Mouse (Mus musculus): Measurements from ENCODE around the gene Sh2b1. TPM values are rescaled to one million over a fixed set of nuclear protein-coding genes. Genes with fewer than 3 reads are reported as not detected.

The Sh2b1 gene
- polyA plus RNA-seq, 1 experiment from 2014 or later, result 38.0 TPM

GRCm38 (mm10) chr7:126456382-126457266, 18.6 kb downstream of the Sh2b1 start:
- DNase-seq (ENCODE audit: low spot score) (no peak), ATAC-seq (ENCODE audit: low FRiP score) (no peak)
- no peaks in the 10 kb centered on the region for H3K4me1 ChIP-seq (replicated peaks; ENCODE audit: control insufficient read depth, insufficient read depth, low read length)
- H3K4me3 ChIP-seq (ENCODE audit: low read depth, low read length), result no peak overlapping the region
- no peak overlapping the region for H3K4me2 ChIP-seq (replicated peaks; ENCODE audit: low read depth, low read length)
- no peaks in the 10 kb centered on the region for H3K9me3 ChIP-seq (ENCODE audit: control insufficient read depth, low read length)
- 87% methylated on average over 17 of the region's 17 CpGs for WGBS
- no peak overlapping the region for H3K27ac ChIP-seq (ENCODE audit: low read depth, low read length)
- no peaks in the 10 kb centered on the region for H3K36me3 ChIP-seq (ENCODE audit: control insufficient read depth, insufficient read depth, low read length)
- no peak overlapping the region for H3K9ac ChIP-seq (ENCODE audit: low read depth, low read length)
- H3K27me3 ChIP-seq (ENCODE audit: control insufficient read depth, insufficient read depth, low read length), result no peaks in the 10 kb centered on the region

- Histone ChIP-seq H3K4me2 (replicated peaks; ENCODE audit: low read depth, low read length) (no peak overlapping the region), H3K9ac (ENCODE audit: low read depth, low read length) (no peak overlapping the region), H3K36me3 (ENCODE audit: control insufficient read depth, insufficient read depth, low read length) (no peaks in the 10 kb centered on the region), H3K4me1 (replicated peaks; ENCODE audit: control insufficient read depth, insufficient read depth, low read length) (no peaks in the 10 kb centered on the region), H3K4me3 (ENCODE audit: low read depth, low read length) (no peak overlapping the region), H3K27me3 (ENCODE audit: control insufficient read depth, insufficient read depth, low read length) (no peaks in the 10 kb centered on the region), H3K27ac (ENCODE audit: low read depth, low read length) (no peak overlapping the region), H3K9me3 (ENCODE audit: control insufficient read depth, low read length) (no peaks in the 10 kb centered on the region)
- WGBS, result 77% methylated on average over 2 of the region's 2 CpGs
- ATAC-seq (ENCODE audit: low FRiP score), result no peak
- DNase-seq (ENCODE audit: low spot score), result no peak
Observed at GRCm38 (mm10) chr7:126455242-126455641, 20.0 kb downstream of the Sh2b1 start.

DNA sequence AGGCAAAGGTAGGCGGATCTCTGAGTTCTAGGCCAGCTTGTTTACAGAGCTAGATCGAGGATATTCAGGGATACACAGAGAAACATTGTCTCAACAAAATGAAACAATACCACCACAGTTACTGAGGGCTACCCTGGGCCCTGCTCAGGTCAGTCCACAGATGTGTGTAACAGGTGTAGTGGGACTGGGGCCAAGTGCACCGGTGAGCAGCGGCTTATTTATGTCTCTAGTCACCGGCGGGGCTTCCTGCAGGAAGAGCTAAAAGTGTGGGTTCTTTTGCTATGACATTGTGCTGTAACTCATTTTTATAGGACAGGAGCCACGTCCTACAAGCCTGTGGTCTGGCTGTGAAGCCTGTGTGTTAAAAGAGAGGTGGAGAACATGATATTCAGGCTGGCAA, 21.4 kb downstream of the Sh2b1 start:
- WGBS, result 84% methylated on average over 7 of the region's 7 CpGs
- DNase-seq (ENCODE audit: low spot score) (no peak), ATAC-seq (ENCODE audit: low FRiP score) (no peak)
- Histone ChIP-seq H3K4me3 (ENCODE audit: low read depth, low read length) (no peak overlapping the region), H3K36me3 (ENCODE audit: control insufficient read depth, insufficient read depth, low read length) (no peaks in the 10 kb centered on the region), H3K9me3 (ENCODE audit: control insufficient read depth, low read length) (no peaks in the 10 kb centered on the region), H3K4me1 (replicated peaks; ENCODE audit: control insufficient read depth, insufficient read depth, low read length) (no peaks in the 10 kb centered on the region), H3K27me3 (ENCODE audit: control insufficient read depth, insufficient read depth, low read length) (no peaks in the 10 kb centered on the region), H3K4me2 (replicated peaks; ENCODE audit: low read depth, low read length) (no peak overlapping the region), H3K9ac (ENCODE audit: low read depth, low read length) (no peak overlapping the region), H3K27ac (ENCODE audit: low read depth, low read length) (no peak overlapping the region)

DNA sequence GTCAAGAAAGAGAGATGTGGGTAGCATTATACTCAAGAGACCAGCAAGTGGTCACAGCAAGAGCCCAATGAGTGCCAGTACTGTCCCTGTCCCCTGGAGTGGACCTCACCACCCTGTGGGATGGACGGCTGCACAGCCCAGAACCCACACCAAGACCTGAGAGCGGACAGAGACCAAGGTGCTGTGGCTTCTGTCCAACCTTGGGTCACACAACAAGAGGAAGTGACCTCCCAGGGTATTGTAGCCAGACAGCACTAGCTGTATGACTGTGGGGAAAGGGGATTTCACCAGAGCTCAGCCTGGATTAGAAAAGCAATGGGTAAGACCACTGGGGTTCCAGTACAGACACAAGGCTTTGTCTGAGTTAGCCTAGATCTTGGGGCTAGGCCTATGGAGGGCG, 23.0 kb downstream of the Sh2b1 start:
- Histone ChIP-seq H3K4me1 (replicated peaks; ENCODE audit: control insufficient read depth, insufficient read depth, low read length) (no peaks in the 10 kb centered on the region), H3K4me3 (ENCODE audit: low read depth, low read length) (no peak overlapping the region), H3K4me2 (replicated peaks; ENCODE audit: low read depth, low read length) (no peak overlapping the region), H3K27ac (ENCODE audit: low read depth, low read length) (no peak overlapping the region), H3K27me3 (ENCODE audit: control insufficient read depth, insufficient read depth, low read length) (no peaks in the 10 kb centered on the region), H3K36me3 (ENCODE audit: control insufficient read depth, insufficient read depth, low read length) (no peaks in the 10 kb centered on the region), H3K9me3 (ENCODE audit: control insufficient read depth, low read length) (no peaks in the 10 kb centered on the region), H3K9ac (ENCODE audit: low read depth, low read length) (no peak overlapping the region)
- WGBS, result 92% methylated on average over 3 of the region's 3 CpGs
- ATAC-seq (ENCODE audit: low FRiP score) (no peak), DNase-seq (ENCODE audit: low spot score) (no peak)

DNA sequence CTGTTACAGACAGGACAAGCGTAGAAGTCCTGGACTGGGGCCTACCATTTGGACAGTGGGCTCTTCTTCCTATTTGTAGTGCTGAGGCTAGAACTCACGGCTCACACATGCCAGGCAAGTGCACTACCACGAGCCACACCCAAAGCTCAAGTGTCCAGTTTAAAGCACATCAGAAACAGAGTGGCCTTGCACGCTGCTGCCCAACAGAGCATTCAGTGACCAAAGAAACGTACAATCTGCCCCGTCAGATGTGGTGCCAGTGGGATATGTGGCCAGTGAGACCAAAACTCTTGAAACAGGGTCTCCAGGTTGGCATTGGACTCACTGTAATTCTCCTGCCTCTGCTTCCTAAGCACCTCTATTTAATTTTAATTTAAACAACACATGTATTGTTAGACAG, 24.6 kb downstream of the Sh2b1 start:
- DNase-seq (ENCODE audit: low spot score), result no peak
- no peaks in the 10 kb centered on the region for H3K27me3 ChIP-seq (ENCODE audit: control insufficient read depth, insufficient read depth, low read length)
- no peak overlapping the region for H3K9ac ChIP-seq (ENCODE audit: low read depth, low read length)
- ATAC-seq (ENCODE audit: low FRiP score), result no peak
- no peak overlapping the region for H3K27ac ChIP-seq (ENCODE audit: low read depth, low read length)
- no peaks in the 10 kb centered on the region for H3K36me3 ChIP-seq (ENCODE audit: control insufficient read depth, insufficient read depth, low read length)
- H3K4me2 ChIP-seq (replicated peaks; ENCODE audit: low read depth, low read length), result no peak overlapping the region
- WGBS, result 86% methylated on average over 6 of the region's 6 CpGs
- H3K4me1 ChIP-seq (replicated peaks; ENCODE audit: control insufficient read depth, insufficient read depth, low read length), result no peaks in the 10 kb centered on the region
- H3K9me3 ChIP-seq (ENCODE audit: control insufficient read depth, low read length), result no peaks in the 10 kb centered on the region
- no peak overlapping the region for H3K4me3 ChIP-seq (ENCODE audit: low read depth, low read length)

DNA sequence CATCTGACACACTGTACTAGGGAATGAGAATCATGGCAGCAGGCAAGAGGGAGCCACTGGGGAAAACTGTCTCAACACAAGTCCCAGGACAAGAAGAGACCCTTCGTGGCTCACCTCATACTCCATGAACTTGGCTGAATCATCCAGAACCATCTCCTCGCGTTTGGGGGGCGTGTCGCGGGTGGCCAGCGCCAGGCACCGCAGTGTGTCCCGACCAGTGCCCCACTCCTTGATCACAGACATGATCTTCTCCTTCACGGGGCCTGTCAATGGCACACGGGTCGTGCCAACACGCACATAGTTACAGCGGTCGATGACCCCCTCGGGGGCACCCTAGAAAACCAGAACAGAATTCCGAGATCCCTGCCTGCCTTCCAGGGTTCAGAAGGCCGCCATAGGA, 25.2 kb downstream of the Sh2b1 start:
- Histone ChIP-seq H3K9ac (ENCODE audit: low read depth, low read length) (no peak overlapping the region), H3K4me1 (replicated peaks; ENCODE audit: control insufficient read depth, insufficient read depth, low read length) (no peaks in the 10 kb centered on the region), H3K4me2 (replicated peaks; ENCODE audit: low read depth, low read length) (no peak overlapping the region), H3K36me3 (ENCODE audit: control insufficient read depth, insufficient read depth, low read length) (no peaks in the 10 kb centered on the region), H3K4me3 (ENCODE audit: low read depth, low read length) (no peak overlapping the region), H3K27ac (ENCODE audit: low read depth, low read length) (no peak overlapping the region), H3K27me3 (ENCODE audit: control insufficient read depth, insufficient read depth, low read length) (no peaks in the 10 kb centered on the region), H3K9me3 (ENCODE audit: control insufficient read depth, low read length) (no peaks in the 10 kb centered on the region)
- DNase-seq (ENCODE audit: low spot score), result no peak
- WGBS, result 92% methylated on average over 18 of the region's 18 CpGs
- ATAC-seq (ENCODE audit: low FRiP score), result no peak

DNA sequence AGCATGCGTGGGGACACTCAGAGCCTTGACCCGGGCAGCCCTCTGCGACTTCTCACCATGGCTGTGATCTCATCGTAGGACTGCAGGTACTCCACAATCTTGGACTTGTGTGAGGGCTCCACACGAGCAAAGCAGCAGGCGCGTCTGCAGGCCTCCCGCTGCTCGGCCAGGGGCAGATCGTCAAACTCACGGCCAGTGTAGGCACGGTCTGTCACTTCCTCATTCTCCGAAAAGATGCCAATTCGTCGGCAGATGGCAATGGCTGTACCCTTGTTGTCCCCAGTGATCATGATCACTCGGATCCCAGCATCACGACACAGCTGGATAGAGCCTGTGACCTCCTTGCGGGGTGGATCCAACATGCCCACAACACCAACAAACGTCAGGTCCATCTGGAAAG, 26.7 kb downstream of the Sh2b1 start:
- Histone ChIP-seq H3K9ac (ENCODE audit: low read depth, low read length) (no peak overlapping the region), H3K4me1 (replicated peaks; ENCODE audit: control insufficient read depth, insufficient read depth, low read length) (no peaks in the 10 kb centered on the region), H3K4me3 (ENCODE audit: low read depth, low read length) (no peak overlapping the region), H3K27me3 (ENCODE audit: control insufficient read depth, insufficient read depth, low read length) (no peaks in the 10 kb centered on the region), H3K27ac (ENCODE audit: low read depth, low read length) (no peak overlapping the region), H3K36me3 (ENCODE audit: control insufficient read depth, insufficient read depth, low read length) (no peaks in the 10 kb centered on the region; the same call in 1 of the 2 replicates), H3K4me2 (replicated peaks; ENCODE audit: low read depth, low read length) (no peak overlapping the region), H3K9me3 (ENCODE audit: control insufficient read depth, low read length) (no peaks in the 10 kb centered on the region)
- ATAC-seq (ENCODE audit: low FRiP score), result no peak
- no peak for DNase-seq (ENCODE audit: low spot score)
- 93% methylated on average over 19 of the region's 19 CpGs for WGBS

GRCm38 (mm10) chr7:126446217-126446616, 29.0 kb downstream of the Sh2b1 start:
- no peaks in the 10 kb centered on the region for H3K4me1 ChIP-seq (replicated peaks; ENCODE audit: control insufficient read depth, insufficient read depth, low read length)
- no peak overlapping the region for H3K9ac ChIP-seq (ENCODE audit: low read depth, low read length)
- H3K9me3 ChIP-seq (ENCODE audit: control insufficient read depth, low read length), result no peaks in the 10 kb centered on the region
- 93% methylated on average over 21 of the region's 21 CpGs for WGBS
- H3K27ac ChIP-seq (ENCODE audit: low read depth, low read length), result no peak overlapping the region
- ATAC-seq (ENCODE audit: low FRiP score), result no peak
- no peak overlapping the region for H3K4me3 ChIP-seq (ENCODE audit: low read depth, low read length)
- H3K4me2 ChIP-seq (replicated peaks; ENCODE audit: low read depth, low read length), result no peak overlapping the region
- no peaks in the 10 kb centered on the region; the same call in 1 of the 2 replicates for H3K36me3 ChIP-seq (ENCODE audit: control insufficient read depth, insufficient read depth, low read length)
- no peak for DNase-seq (ENCODE audit: low spot score)
- H3K27me3 ChIP-seq (ENCODE audit: control insufficient read depth, insufficient read depth, low read length), result no peaks in the 10 kb centered on the region

DNA sequence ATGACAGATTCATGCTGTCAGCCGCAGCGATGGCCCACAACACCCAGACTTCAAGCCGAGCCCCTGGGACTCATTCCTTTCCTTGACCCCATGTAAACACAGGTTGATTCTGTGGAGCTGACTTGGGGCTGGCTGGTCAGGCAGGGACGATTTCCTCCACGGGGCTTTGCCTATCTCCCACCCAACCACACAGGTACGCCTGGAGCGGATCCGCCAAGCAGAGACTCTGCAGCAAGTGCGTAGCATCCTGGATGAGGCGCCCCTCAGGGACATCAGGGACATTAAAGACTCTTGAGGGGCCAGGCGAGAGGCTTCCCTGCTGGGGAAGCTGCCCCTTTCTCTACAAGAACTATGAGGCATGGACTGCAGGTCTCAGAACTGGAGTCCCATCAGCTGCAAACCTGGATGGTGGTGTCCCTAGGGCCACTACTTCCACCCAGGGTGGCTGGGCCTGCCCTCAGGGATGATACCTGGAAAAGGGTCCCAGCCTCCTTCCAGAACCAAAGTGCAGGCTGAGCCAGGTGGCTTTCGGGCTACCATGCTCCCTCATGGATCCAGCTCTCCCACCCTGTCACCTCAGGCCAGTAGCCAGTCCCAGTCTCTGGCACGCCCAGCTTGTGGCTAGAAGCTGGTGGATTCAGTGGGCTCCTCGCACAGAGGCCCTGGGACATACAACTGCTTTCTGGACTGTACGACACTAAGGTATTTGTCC, 30.0 kb downstream of the Sh2b1 start:
- DNase-seq (ENCODE audit: low spot score) (no peak), ATAC-seq (ENCODE audit: low FRiP score) (no peak)
- H3K9me3 ChIP-seq (ENCODE audit: control insufficient read depth, low read length), result no peaks in the 10 kb centered on the region
- H3K4me3 ChIP-seq (ENCODE audit: low read depth, low read length), result no peak overlapping the region
- H3K27ac ChIP-seq (ENCODE audit: low read depth, low read length), result no peak overlapping the region
- no peaks in the 10 kb centered on the region; the same call in 1 of the 2 replicates for H3K36me3 ChIP-seq (ENCODE audit: control insufficient read depth, insufficient read depth, low read length)
- H3K27me3 ChIP-seq (ENCODE audit: control insufficient read depth, insufficient read depth, low read length), result no peaks in the 10 kb centered on the region
- no peaks in the 10 kb centered on the region for H3K4me1 ChIP-seq (replicated peaks; ENCODE audit: control insufficient read depth, insufficient read depth, low read length)
- H3K4me2 ChIP-seq (replicated peaks; ENCODE audit: low read depth, low read length), result no peak overlapping the region
- H3K9ac ChIP-seq (ENCODE audit: low read depth, low read length), result no peak overlapping the region
- WGBS, result 93% methylated on average over 15 of the region's 15 CpGs

Measured in hindbrain, embryonic 11.5 days (tissue).